Mouse (Mus musculus): ENCODE results near the gene Ptprn2. TPM values are rescaled to one million over a fixed set of nuclear protein-coding genes. Genes with fewer than 3 reads are reported as not detected.

Gene Ptprn2
- total RNA-seq, 2 experiments from 2014 or later: not detected

DNA sequence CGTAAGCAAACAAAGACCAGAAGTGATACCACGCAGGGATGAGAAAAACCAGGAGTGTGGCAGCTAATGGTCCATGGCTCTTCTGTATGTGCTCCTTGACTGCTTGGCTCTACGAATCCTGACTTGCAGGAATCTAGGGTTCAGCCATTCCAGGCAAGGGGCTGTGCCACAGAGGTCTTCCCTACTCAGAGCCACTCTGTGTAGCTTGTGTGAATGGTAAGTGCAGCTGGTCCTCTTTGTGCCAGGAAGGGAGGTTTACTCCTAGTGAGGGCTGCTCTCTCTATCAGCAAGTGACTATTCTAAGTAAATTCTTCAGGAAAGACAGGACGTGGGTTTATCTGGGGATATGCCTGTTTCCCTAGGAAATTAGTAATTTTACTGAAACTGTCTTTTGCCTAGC, 286.0 kb downstream of the Ptprn2 start:
- ATAC-seq (ENCODE audit: poor library complexity, severe bottlenecking): no peak

DNA sequence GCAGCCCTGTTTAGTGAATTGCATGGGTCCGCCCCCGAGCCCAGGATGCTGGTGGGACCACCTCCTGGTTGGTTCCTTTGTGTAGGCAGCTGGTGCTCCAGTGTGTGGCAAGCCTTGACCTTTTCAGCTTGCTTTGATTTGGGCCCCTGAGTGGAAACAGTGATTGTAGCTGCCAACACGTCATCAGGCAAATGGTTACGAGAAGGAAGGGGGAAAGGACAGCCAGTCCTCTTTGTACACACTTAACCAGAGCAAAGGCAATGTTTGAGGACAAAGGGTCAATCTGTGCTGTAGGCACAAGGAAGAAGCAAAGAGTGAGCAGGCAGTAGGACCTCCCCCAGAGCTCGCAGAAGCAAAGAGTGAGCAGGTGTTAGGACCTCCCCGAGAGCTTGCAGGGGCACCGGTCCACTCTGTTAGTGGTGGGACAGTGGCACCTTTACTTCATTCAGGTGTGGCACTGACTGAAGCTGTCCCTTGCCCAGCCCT, 286.6 kb downstream of the Ptprn2 start:
- ATAC-seq (ENCODE audit: poor library complexity, severe bottlenecking): no peak

DNA sequence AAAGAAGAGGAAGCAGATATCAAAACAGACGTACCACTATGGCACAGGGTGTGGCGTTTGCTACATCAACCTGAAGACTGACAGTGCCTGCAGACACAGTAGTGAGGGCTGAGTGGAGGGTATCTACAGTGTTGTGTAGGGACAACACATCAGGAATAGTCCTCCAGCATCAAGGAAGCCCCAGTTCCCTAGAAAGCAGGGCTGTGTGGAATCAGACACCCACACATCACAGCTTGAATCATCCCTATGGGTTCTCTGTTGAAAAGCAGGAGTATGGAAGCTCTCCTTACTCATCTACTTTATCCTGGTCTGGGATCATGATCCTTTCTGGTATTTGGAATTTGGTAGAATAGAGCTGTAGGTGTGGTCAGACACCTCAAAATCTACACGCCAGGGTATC, 287.8 kb downstream of the Ptprn2 start:
- ATAC-seq (ENCODE audit: poor library complexity, severe bottlenecking): no peak

DNA sequence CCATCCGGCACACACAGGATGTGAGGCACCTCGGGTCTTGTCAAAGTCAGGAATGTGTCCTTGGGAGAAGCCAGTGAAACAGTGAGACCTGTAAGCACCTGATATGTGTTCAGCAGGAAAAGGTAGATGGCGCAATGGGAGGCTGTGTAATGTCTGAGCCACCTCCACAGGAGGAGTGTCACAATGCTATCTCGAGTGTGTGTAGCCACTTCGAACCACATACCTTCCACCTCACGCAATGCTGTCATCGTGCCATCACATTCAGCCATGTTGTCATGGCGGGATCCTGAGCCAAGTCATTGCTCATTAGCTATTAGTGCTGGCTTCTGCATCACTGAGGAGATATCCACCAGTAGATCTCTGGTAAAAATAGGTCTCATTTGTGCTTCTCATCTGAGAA, 290.9 kb downstream of the Ptprn2 start:
- ATAC-seq (ENCODE audit: poor library complexity, severe bottlenecking): no peak

DNA sequence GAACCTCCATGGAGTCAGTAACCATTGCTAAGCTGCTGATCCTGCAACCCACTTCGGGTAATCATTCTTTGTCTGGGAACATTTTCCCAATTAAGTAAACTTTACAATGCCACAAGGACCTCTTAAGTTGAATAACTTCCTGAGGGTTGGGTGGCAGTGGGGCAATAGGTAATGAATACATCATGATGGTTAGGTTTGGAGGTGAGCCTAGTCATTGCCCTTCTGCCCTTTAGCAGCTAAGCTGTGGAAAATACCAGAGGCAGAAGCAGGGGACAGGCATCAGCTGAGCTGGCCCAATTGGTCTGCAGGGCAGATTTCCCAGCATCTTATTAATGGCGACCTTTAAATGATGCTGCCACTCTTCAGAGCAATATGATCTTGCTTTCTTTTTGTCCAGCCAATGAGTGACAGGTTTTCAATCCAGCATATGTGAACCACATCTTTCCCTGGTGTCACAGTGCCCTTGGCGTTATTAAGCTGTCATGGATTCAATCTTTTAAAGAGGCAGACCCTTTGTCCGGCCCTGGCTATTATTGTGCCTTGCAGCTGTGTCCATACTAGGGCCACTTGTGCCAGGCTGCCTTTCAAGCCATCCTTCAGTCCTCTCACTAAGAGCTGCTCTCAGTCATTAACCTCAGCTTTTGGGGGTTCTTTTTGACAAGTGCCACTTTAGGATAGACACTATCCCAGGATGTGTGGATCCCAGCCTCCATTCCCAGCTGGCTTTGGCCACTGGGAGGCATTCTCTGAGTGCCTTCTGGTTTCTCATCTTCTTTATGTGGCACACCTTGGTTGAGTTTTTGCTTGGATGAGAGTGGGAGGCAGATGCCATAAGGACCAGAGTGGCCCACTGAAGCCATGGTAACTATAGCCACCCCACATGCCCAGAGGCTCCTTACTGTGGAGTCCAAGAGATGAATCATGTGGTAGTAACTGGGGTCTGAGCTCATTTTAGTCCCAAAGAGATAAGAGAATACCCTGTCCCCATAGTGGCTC, 292.9 kb downstream of the Ptprn2 start:
- no peak for ATAC-seq (ENCODE audit: poor library complexity, severe bottlenecking)

DNA sequence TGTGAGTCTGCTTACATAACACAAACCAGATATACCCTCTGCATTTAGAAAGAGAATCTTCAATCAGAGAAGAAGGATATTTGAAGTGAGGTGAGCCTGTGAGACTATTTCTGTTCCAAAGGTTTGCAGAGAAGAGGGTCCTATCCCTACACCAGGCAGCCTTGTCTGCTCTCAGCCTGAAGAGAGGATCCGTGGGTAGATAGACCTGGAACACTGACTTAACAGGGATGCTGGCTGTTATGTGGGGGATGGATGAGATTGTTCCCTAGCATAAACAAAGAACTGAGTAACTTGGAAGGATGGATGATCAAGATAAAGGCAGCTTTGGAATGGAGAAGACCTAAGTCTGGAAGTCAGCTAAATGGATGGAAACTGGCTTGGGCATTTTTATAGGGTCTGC, 294.9 kb downstream of the Ptprn2 start:
- ATAC-seq (ENCODE audit: poor library complexity, severe bottlenecking): no peak

DNA sequence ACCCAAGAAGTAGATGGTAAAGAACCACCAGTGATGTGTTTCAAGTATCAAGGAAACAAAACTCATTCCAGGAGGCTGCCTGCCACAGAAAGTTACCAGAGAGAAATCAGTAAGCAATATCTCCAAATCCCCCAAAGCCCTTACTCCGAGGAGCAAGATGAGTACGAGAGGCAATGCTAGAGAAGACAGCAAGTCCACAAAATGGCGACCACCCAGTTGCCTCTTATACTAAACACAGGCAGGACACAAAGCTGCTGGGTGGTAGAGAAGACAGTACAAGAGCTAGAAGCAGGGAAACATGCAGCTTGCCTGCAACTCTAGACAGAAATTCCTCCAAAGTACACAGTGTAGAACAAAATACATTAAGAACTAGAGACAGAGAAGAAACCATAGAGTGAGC, 300.2 kb downstream of the Ptprn2 start:
- ATAC-seq (ENCODE audit: poor library complexity, severe bottlenecking): no peak

DNA sequence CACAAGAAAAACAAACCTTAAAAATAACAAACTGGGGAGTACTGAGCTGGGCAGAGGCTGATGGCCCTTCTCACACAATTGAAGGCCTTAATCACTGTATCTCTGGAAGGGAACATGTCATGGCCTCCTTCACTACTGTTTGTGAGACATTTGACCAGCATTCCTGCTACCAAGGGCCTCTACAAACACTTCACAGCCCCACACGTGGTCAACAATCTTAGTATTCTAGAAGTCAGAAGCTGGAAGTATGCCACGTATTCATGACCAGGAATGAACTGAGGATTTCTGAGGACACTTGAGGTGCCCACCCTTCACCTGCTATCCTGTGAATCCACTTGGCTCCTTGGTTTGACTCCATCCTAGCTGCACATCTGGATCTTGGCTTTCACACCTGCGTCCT, 302.8 kb downstream of the Ptprn2 start:
- ATAC-seq (ENCODE audit: poor library complexity, severe bottlenecking): no peak

DNA sequence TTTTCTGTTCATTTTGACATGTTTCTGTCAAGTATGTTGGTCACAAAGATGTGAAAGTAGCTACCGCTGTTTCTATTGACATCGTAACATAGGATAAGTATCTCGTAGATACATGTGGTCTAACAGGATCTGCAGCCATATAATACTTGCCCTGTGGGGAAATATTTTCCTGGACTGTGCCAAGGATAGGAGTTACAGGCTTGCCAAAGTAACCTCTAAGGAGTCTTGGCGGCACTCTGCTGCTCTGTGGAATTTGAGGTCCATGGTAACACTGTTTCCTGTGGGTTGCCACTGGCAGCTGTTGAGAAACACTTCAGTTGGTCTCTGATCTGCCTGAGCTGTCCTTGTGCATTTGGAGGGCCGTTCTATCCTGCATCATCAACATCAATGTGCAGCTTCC, 317.8 kb downstream of the Ptprn2 start:
- no peak for ATAC-seq (ENCODE audit: poor library complexity, severe bottlenecking)

DNA sequence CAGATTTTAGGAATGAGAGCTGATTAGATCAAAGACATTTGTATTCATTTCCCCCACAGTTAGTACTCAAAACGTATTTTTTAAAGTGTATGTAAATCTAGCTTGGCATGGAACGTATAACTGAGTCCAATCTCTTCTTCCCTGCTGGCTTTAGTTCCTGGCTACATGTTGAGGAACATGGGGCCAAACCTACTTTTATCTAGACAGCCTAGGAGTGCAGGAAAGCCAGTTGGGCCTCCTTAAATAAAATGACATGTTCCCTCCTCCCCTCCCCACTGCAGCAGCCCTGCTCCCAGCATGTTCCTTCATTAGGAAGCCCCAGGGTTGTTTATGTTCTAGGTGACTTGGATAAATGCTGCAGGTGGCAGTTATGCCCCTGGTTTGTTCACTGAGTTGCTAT, 319.2 kb downstream of the Ptprn2 start:
- no peak for ATAC-seq (ENCODE audit: poor library complexity, severe bottlenecking)

DNA sequence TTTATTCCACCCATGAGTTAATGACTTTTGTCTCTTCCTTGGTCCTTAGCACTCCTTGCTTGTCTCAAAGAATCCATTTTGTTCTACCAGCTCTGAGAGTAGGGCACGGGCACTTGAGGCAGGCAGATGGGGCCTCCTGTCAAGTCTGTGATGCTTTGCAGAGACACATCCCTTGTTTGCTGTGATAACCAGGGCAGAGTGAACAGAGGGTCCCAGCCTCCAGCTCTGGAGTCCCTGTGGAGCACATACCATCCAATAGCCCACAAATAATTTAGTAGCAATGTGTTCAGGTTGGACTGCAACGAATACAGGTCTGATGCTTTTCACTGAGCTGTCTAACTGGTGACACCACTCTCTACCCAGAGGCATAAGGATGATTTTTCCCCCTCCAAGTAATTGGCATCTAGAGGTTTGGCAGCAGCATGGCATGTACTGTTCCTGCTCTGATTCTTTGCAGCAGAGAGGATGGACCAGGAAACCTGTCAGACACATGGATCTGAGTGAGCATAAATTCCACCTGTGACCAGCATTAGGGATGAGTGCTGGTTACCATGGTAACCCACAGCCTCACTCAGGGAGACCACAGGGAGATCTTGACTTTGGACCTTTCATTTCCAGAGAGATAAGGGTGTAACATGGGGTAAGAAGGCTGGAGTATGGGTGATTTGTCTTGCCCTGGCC, 319.7 kb downstream of the Ptprn2 start:
- no peak for ATAC-seq (ENCODE audit: poor library complexity, severe bottlenecking)

DNA sequence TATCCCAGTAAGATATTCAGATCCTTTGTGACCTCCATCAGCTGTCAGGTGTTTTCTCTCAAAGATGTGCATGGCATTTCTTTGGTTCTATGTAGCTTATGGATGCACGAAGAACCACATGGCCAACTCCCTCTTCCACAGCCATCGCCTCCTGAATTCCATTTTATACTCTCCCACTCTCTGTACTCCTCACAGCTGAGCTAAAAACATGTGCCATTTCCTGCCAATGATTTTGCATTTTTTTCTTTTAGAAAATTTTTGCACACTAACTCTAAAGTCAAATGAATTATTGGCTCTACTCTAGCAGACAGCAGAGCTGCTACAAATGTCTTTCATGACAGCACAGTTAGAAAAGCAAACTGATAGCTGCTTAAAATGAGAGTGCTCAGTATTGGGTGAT, 320.6 kb downstream of the Ptprn2 start:
- no peak for ATAC-seq (ENCODE audit: poor library complexity, severe bottlenecking)

DNA sequence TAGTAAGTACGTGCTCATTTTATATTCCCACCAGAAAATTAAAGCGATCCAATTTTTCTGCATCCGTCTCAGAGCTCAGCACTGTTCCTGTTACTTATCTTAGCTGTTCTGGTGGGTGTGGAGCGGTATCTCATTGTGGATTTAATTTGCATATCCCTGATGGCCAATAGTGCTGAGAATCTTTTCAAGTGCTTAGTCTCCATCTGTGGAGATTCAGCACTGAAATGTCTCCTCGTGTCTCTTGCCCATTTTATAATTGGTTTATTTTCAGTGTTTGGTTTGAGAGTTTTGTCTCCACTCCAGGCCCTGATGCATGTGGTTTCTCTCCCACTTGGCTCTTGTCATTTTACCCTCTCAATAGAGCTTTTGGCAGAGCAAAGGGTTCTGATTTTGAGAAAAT, 327.5 kb downstream of the Ptprn2 start:
- no peak for ATAC-seq (ENCODE audit: poor library complexity, severe bottlenecking)

DNA sequence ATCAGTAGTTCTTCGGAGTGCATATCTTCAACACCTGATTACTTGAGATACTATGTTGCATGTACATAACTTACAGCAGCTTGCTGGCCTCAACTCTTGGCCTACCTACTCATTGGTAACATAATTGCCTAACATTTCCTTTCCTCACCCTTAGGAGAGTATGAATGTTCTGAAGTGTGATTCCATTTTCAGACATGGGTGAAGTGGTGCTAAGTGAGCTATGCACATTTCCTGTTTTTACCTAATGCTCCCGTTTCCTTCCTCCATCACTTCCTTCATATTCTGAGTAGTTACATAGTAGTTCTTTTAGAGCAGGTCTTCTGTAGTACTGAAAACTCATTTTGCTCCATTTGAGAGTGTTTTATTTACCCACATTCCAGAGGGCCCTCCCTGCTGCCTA, 334.3 kb downstream of the Ptprn2 start:
- ATAC-seq (ENCODE audit: poor library complexity, severe bottlenecking): no peak

DNA sequence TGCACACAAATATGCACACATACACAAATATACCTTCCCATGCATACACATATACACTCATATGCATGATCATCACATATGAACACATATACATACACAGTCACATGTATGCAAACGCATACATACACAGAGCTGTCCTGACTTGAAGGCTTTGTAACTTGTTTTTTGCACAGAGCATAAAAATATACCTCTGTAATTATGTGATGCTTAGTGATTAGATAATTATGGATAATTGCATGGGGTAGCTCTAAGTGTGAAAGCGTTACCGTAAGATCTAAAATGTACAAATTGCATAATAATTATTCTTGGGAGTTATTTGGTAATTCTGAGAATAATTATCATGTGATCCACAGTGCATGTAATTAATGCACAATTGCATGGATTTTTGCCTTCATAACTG, 337.8 kb downstream of the Ptprn2 start:
- no peak for ATAC-seq (ENCODE audit: poor library complexity, severe bottlenecking)

DNA sequence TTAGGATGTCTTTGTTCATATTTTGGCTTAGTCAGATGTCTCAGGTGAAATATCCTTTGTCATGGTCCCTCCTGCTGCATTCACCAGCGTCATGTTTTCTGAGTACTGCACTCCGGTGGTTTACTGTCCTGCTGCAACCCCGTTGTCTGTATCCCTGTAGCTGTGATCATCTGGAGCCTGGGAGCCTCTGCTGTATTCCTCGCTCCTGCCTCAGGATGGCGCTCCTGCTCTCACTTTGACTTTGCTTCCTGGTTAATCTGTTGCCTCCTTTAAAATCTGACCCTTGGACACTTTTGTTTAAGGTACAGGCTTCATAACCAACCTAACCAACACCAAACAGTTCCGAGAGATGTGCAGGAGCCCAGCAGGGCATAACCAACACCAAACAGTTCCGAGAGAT, 342.2 kb downstream of the Ptprn2 start:
- ATAC-seq (ENCODE audit: poor library complexity, severe bottlenecking): no peak

DNA sequence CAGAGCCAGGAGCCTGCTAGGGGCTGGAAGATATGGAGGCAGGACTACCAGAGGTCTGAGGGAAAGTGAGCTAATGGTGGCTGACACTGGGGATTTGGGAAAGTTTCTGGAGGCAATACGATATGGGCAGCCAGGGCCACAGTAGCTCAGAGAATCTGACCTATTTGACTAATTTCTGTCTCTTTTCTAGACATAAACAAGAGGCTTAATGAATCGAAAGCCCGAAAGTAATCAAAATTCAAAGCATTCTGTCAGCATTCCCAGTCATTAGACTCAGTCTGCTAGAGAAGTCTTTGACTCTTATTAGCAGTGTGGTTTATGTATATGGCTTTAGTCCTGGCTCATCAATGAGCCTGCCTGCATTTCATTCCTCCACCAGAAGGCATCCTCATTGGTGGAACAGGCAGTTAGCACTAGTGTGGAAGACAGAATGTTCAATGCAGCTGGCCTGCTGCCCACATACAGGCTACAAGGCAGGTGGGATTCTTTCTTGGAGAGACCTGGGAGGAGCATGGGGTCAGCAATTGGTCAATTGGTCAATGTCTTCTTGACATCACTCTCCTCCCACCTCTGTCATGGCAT, 353.2 kb downstream of the Ptprn2 start:
- ATAC-seq (ENCODE audit: poor library complexity, severe bottlenecking): no peak

DNA sequence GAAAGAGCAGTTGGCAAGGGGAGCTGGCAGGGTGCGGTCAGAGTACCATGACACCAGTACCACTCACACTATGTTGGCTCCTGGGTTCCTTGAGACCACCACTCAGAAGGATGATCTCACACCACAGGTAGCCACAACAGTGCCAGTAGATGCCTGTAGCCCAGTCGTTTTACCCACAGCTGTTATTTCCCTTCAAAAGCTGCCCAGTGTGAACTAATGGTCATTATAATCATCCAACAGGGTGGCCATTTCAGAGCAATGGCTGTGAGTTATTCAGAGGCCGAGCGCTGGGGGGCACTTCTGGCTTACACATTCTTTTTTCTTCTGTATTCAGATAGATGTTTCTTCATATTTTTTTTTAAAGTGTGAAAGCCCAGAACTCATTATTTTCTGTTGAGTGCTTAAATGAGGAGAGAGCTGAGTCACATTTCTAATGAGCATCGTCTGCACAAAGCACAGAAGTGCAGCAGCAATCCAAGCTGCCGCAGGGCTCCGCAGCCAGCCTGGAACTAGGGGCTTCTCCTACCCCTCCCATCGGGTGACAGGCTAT, 357.3 kb downstream of the Ptprn2 start:
- no peak for ATAC-seq (ENCODE audit: poor library complexity, severe bottlenecking)

DNA sequence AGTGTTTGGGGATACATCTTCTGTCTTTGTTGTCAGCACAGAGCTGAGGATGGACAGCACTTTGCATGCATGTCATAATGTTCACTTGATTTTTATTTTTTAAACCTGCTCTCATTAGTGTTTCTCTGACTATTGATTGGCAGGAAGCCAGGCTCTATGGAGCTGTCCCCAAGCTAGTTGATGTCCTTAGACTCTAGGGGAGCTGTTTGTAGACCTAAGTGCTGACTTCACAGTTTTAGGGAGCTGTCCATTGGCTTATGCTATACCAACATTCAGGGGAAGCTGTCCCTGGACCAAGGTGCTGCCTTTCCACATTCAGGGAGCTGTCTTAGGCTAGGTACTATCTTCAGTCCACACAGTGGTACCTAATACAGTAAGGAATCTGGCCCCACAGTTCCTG, 360.7 kb downstream of the Ptprn2 start:
- no peak for ATAC-seq (ENCODE audit: poor library complexity, severe bottlenecking)

DNA sequence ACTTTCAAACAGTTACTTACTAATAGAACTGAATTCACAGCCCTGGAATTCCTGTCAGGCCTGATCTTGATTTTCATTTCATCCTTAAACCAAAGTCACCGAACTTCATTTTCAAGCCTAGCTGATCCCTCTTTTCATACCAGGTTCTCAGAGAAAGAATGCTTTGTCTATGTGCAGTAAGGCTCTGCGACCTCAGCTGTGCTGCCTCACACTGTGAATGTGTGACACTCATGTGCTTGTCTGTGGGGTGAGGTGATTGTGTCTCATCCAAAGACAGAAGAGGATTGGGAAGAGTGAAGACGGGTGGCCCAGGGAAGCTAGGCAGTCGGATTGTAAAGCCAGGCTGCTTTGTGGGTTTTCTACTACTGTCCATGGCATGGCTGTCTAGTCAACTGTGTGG, 361.5 kb downstream of the Ptprn2 start:
- ATAC-seq (ENCODE audit: poor library complexity, severe bottlenecking): no peak

DNA sequence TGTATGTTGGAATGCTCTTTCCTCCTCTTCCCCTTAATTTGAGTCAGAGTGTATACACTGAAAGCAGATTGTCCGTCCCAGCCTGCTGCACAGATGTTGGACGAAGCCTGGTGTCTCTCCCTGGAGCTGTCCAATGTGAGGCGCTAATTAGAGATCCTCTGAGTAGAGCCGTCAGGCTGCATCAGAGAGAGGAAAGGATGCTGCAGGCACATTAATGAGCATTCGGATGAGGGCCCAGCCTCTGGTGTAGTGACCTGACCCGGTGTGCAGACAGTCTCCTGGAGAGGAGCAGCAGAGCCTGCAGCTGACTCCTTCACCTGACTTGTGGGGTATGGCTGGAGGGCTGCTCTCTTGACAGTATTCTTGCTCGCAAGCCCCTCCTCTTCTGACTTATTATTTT, 370.8 kb downstream of the Ptprn2 start:
- no peak for ATAC-seq (ENCODE audit: poor library complexity, severe bottlenecking)

All from megakaryocyte, adult 5-6 weeks (primary cell).